ENCODE assay signal across 12 mouse cellular contexts in genomic region chr16:88701072-88701864, GRCm38 (mm10). TPM values are rescaled to one million over a fixed set of nuclear protein-coding genes. Genes with fewer than 3 reads are reported as not detected.
DNase-seq lines count a peak whose midpoint lies in the region; ATAC-seq lines count a peak whose summit lies in the region.
"Had no signal": no experiment of that assay in that cellular context is flagged by ENCODE, and none has a peak within 500 bp of the region (broad histone marks: within the 10 kb centered on the region; RNA-seq: fewer than 3 reads in every experiment).

No protein-coding gene starts in this region.

- H3K9me3 ChIP-seq in kidney, embryonic 15.5 days (replicated peaks) = no peaks in the 10 kb centered on the region
- no peaks in the 10 kb centered on the region for H3K9me3 ChIP-seq in embryonic facial prominence, embryonic 10.5 days
- H3K9me3 ChIP-seq in limb, embryonic 13.5 days = no peaks in the 10 kb centered on the region
- H3K9me3 ChIP-seq: heart, embryonic 13.5 days; neural tube, embryonic 15.5 days had no signal

- ATAC-seq in kidney, embryonic 15.5 days (replicated peaks; ENCODE audit: low FRiP score) = no peak
- ATAC-seq in limb, embryonic 13.5 days (ENCODE audit: low FRiP score, low read depth) = peak; percentile 66; the same call in 1 of the 2 replicates
- no peak for ATAC-seq in cerebellum, adult (ENCODE audit: insufficient number of reproducible peaks, low FRiP score, low TSS enrichment)

- H3K27me3 ChIP-seq in kidney, embryonic 15.5 days = no peaks in the 10 kb centered on the region
- H3K27me3 ChIP-seq in embryonic facial prominence, embryonic 10.5 days (replicated peaks; ENCODE audit: low read depth, poor library complexity, severe bottlenecking) = no peaks in the 10 kb centered on the region
- no peaks in the 10 kb centered on the region for H3K27me3 ChIP-seq in limb, embryonic 13.5 days
- H3K27me3 ChIP-seq: heart, embryonic 13.5 days; neural tube, embryonic 15.5 days had no signal

- no peaks in the 10 kb centered on the region for H3K36me3 ChIP-seq in kidney, embryonic 15.5 days
- H3K36me3 ChIP-seq in embryonic facial prominence, embryonic 10.5 days (replicated peaks) = no peaks in the 10 kb centered on the region
- H3K36me3 ChIP-seq in limb, embryonic 13.5 days = no peaks in the 10 kb centered on the region
- H3K36me3 ChIP-seq: heart, embryonic 13.5 days; neural tube, embryonic 15.5 days had no signal

- H3K27ac ChIP-seq in kidney, embryonic 15.5 days = 0 out of 2 replicates have a peak overlapping the region, but pooled peaks have one; percentile 13
- H3K27ac ChIP-seq in embryonic facial prominence, embryonic 10.5 days (replicated peaks) = peak overlapping the region; percentile 14; the same call in 1 of the 2 replicates
- H3K27ac ChIP-seq in limb, embryonic 13.5 days = no peak overlapping the region
- H3K27ac ChIP-seq: heart, embryonic 13.5 days; neural tube, embryonic 15.5 days; stomach, postnatal 0 days had no signal

- WGBS in kidney, embryonic 15.5 days = 43% methylated on average over 4 of the region's 4 CpGs
- 45% methylated on average over 4 of the region's 4 CpGs for WGBS in embryonic facial prominence, embryonic 10.5 days
- 38% methylated on average over 4 of the region's 4 CpGs for WGBS in limb, embryonic 13.5 days

- H3K9ac ChIP-seq in kidney, embryonic 15.5 days = no peak overlapping the region
- no peak overlapping the region for H3K9ac ChIP-seq in limb, embryonic 13.5 days
- H3K9ac ChIP-seq: heart, embryonic 13.5 days; neural tube, embryonic 15.5 days had no signal

- 0 out of 2 replicates have a peak, but pooled peaks cover 3% of the 10 kb centered on the region for H3K4me1 ChIP-seq in kidney, embryonic 15.5 days
- peaks cover 7% of the 10 kb centered on the region for H3K4me1 ChIP-seq in embryonic facial prominence, embryonic 10.5 days
- H3K4me1 ChIP-seq in limb, embryonic 13.5 days = 0 out of 2 replicates have a peak, but pooled peaks cover 11% of the 10 kb centered on the region
- H3K4me1 ChIP-seq: heart, embryonic 13.5 days; neural tube, embryonic 15.5 days had no signal

- no peak for DNase-seq in kidney, adult 8-10 months
- peak; percentile 46 for DNase-seq in embryonic facial prominence, embryonic 10.5 days (ENCODE audit: low spot score)
- peak; percentile 84 for DNase-seq in thymus, postnatal 14 days
- no peak for DNase-seq in testis, postnatal 10 days (ENCODE audit: low spot score)
- DNase-seq in right cerebral cortex, postnatal 10 days (ENCODE audit: low spot score in 2 of 2) = no peak
- DNase-seq: kidney, adult 11 months had no signal

- H3K4me2 ChIP-seq in kidney, embryonic 15.5 days = no peak overlapping the region
- H3K4me2 ChIP-seq in limb, embryonic 13.5 days (replicated peaks) = no peak overlapping the region
- H3K4me2 ChIP-seq: heart, embryonic 13.5 days; neural tube, embryonic 15.5 days had no signal

- no peak overlapping the region for H3K4me3 ChIP-seq in kidney, embryonic 15.5 days (replicated peaks)
- no peak overlapping the region for H3K4me3 ChIP-seq in embryonic facial prominence, embryonic 10.5 days
- H3K4me3 ChIP-seq in limb, embryonic 13.5 days = no peak overlapping the region
- H3K4me3 ChIP-seq: heart, embryonic 13.5 days; neural tube, embryonic 15.5 days had no signal

RNA-seq across cellular contexts. Expression of gene 2310061N02Rik, which starts 6.5 kb away (rescaled TPM):
- polyA plus RNA-seq in kidney, embryonic 15.5 days (2015; fragmentation: Nextera tagmentation; extraction: Ambion mirVana) = not detected in 2 replicates
- polyA plus RNA-seq in embryonic facial prominence, embryonic 10.5 days (2016; fragmentation: Nextera tagmentation; extraction: Ambion mirVana) = not detected in 2 replicates
- polyA plus RNA-seq in limb, embryonic 13.5 days (2015; fragmentation: Nextera tagmentation; extraction: Ambion mirVana) = not detected in 2 replicates
- polyA plus RNA-seq: heart, embryonic 13.5 days; neural tube, embryonic 15.5 days; stomach, postnatal 0 days had no signal

RNA-seq across cellular contexts. Expression of gene Krtap13-1, which starts 27.4 kb away (rescaled TPM):
- polyA plus RNA-seq in kidney, embryonic 15.5 days (2015; fragmentation: Nextera tagmentation; extraction: Ambion mirVana) = not detected in 2 replicates
- not detected in 2 replicates for polyA plus RNA-seq in embryonic facial prominence, embryonic 10.5 days (2016; fragmentation: Nextera tagmentation; extraction: Ambion mirVana)
- not detected in 2 replicates for polyA plus RNA-seq in limb, embryonic 13.5 days (2015; fragmentation: Nextera tagmentation; extraction: Ambion mirVana)
- polyA plus RNA-seq: heart, embryonic 13.5 days; neural tube, embryonic 15.5 days; stomach, postnatal 0 days had no signal

RNA-seq across cellular contexts. Expression of gene Krtap27-1, which starts 29.8 kb away (rescaled TPM):
- not detected in 2 replicates for polyA plus RNA-seq in kidney, embryonic 15.5 days (2015; fragmentation: Nextera tagmentation; extraction: Ambion mirVana)
- not detected in 2 replicates for polyA plus RNA-seq in embryonic facial prominence, embryonic 10.5 days (2016; fragmentation: Nextera tagmentation; extraction: Ambion mirVana)
- not detected in 2 replicates for polyA plus RNA-seq in limb, embryonic 13.5 days (2015; fragmentation: Nextera tagmentation; extraction: Ambion mirVana)
- polyA plus RNA-seq: heart, embryonic 13.5 days; neural tube, embryonic 15.5 days; stomach, postnatal 0 days had no signal

RNA-seq across cellular contexts. Expression of gene Krtap13, which starts 50.2 kb away (rescaled TPM):
- polyA plus RNA-seq in kidney, embryonic 15.5 days (2015; fragmentation: Nextera tagmentation; extraction: Ambion mirVana) = 0.19 TPM in 1 of 2 replicates, not detected in the other
- polyA plus RNA-seq in embryonic facial prominence, embryonic 10.5 days (2016; fragmentation: Nextera tagmentation; extraction: Ambion mirVana) = not detected in 2 replicates
- not detected in 2 replicates for polyA plus RNA-seq in limb, embryonic 13.5 days (2015; fragmentation: Nextera tagmentation; extraction: Ambion mirVana)
- polyA plus RNA-seq: heart, embryonic 13.5 days; neural tube, embryonic 15.5 days; stomach, postnatal 0 days had no signal

RNA-seq across cellular contexts. Expression of gene Krtap26-1, which starts 53.7 kb away (rescaled TPM):
- not detected in 2 replicates for polyA plus RNA-seq in kidney, embryonic 15.5 days (2015; fragmentation: Nextera tagmentation; extraction: Ambion mirVana)
- polyA plus RNA-seq in embryonic facial prominence, embryonic 10.5 days (2016; fragmentation: Nextera tagmentation; extraction: Ambion mirVana) = not detected in 2 replicates
- not detected in 2 replicates for polyA plus RNA-seq in limb, embryonic 13.5 days (2015; fragmentation: Nextera tagmentation; extraction: Ambion mirVana)
- polyA plus RNA-seq: heart, embryonic 13.5 days; stomach, postnatal 0 days had no signal

Comparison
In these comparisons a context has a peak if more than half of its experiments do, and no peak if none do; other contexts are left out.
1. DNase-seq: peak in embryonic facial prominence, embryonic 10.5 days (single experiment) and thymus, postnatal 14 days (single experiment); none in kidney, adult 8-10 months (0 of 2), testis, postnatal 10 days (single experiment) and right cerebral cortex, postnatal 10 days (0 of 2).